Comparison of ENCODE assay signal across 25 mouse cellular contexts in the genomic region with DNA sequence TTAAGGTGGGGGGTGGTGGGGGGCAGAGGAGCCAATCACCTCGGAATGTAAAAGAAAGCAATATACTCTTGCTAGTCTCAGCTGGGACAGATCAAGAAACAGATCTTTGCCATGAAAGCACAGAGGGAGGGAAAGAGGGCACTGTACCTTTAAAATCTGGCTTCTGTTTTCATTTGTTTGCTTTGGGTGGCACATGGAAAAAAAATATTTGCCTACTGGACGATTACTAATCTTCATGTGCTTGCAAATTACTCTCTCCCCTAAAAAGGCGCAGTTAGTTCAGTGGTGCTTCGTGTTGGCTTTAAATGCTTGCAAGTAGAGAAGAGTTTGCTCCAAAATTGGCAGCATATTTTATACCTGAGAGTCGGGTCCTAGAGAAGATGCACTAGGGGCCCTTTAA. TPM values are rescaled to one million over a fixed set of nuclear protein-coding genes. Genes with fewer than 3 reads are reported as not detected.
DNase-seq lines count a peak whose midpoint lies in the region; ATAC-seq and TF ChIP-seq lines count a peak whose summit lies in the region.
"Had no signal": no experiment of that assay in that cellular context is flagged by ENCODE, and none has a peak within 500 bp of the region (broad histone marks: within the 10 kb centered on the region; RNA-seq: fewer than 3 reads in every experiment).

No protein-coding gene starts in this region.

- peaks cover 49% of the 10 kb centered on the region for H3K4me1 ChIP-seq in kidney, embryonic 15.5 days
- H3K4me1 ChIP-seq in lung, embryonic 14.5 days (ENCODE audit: insufficient read depth), result peaks cover 15% of the 10 kb centered on the region; the same call in 1 of the 2 replicates
- no peaks in the 10 kb centered on the region for H3K4me1 ChIP-seq in cortical plate, adult 2 months (ENCODE audit: control insufficient read depth, insufficient read depth, low read length)
- peaks cover 14% of the 10 kb centered on the region; the same call in 1 of the 2 replicates for H3K4me1 ChIP-seq in stomach, embryonic 14.5 days (ENCODE audit: control insufficient read depth, insufficient read depth, low read length)
- H3K4me1 ChIP-seq: embryonic facial prominence, embryonic 12.5 days; megakaryocyte, embryonic 14.5 days; midbrain, embryonic 13.5 days had no signal

- no peak overlapping the region for H3K4me2 ChIP-seq in kidney, embryonic 15.5 days
- 0 out of 2 replicates have a peak overlapping the region, but pooled peaks have one; percentile 20 for H3K4me2 ChIP-seq in lung, embryonic 14.5 days
- 0 out of 2 replicates have a peak overlapping the region, but pooled peaks have one; percentile 8 for H3K4me2 ChIP-seq in stomach, embryonic 14.5 days (replicated peaks; ENCODE audit: low read depth, low read length)
- H3K4me2 ChIP-seq: embryonic facial prominence, embryonic 12.5 days; heart, embryonic 13.5 days; midbrain, embryonic 13.5 days had no signal

- no peaks in the 10 kb centered on the region for H3K27me3 ChIP-seq in kidney, embryonic 15.5 days
- H3K27me3 ChIP-seq in lung, embryonic 14.5 days (ENCODE audit: insufficient read depth, low read length), result no peaks in the 10 kb centered on the region
- H3K27me3 ChIP-seq in stomach, embryonic 14.5 days (ENCODE audit: control insufficient read depth, insufficient read depth, low read length), result no peaks in the 10 kb centered on the region
- H3K27me3 ChIP-seq: embryonic facial prominence, embryonic 12.5 days; heart, embryonic 13.5 days; megakaryocyte, embryonic 14.5 days; midbrain, embryonic 13.5 days had no signal

- no peak overlapping the region for H3K4me3 ChIP-seq in kidney, embryonic 15.5 days (replicated peaks)
- H3K4me3 ChIP-seq in lung, embryonic 14.5 days (ENCODE audit: low read depth, low read length), result no peak overlapping the region
- no peak overlapping the region for H3K4me3 ChIP-seq in cortical plate, adult 2 months (ENCODE audit: insufficient read depth, low read length)
- H3K4me3 ChIP-seq in stomach, embryonic 14.5 days (ENCODE audit: low read depth, low read length), result no peak overlapping the region
- H3K4me3 ChIP-seq: embryonic facial prominence, embryonic 12.5 days; heart, adult 2 months; heart, embryonic 13.5 days; limb, embryonic 10.5 days; megakaryocyte, embryonic 14.5 days; midbrain, embryonic 13.5 days had no signal

- TF ChIP-seq POLR2A in cortical plate, adult 2 months (IDR thresholded peaks at IDR 0.05; ENCODE audit: extremely low read depth, insufficient read depth, low read length), result no peak

- no peak for TF ChIP-seq CTCF in lung, embryonic 14.5 days (IDR thresholded peaks at IDR 0.05; ENCODE audit: low read depth)
- no peak for TF ChIP-seq CTCF in cortical plate, adult 2 months (IDR thresholded peaks at IDR 0.05; ENCODE audit: extremely low read depth, insufficient read depth, low read length)

- DNase-seq in kidney, postnatal 14 days, result no peak
- peak; percentile 3 for DNase-seq in lung, embryonic 14.5 days
- DNase-seq in lung, postnatal 10 days, result no peak
- no peak for DNase-seq in adipocyte (ENCODE audit: low spot score)
- DNase-seq in layer of hippocampus, adult 9-11 months, result no peak
- DNase-seq: adrenal gland, postnatal 36 days; cerebellum, adult 11-12 months; cerebellum, postnatal 10 days; gastrocnemius, postnatal 36 days; heart, adult 2 months; heart, postnatal 14 days; kidney, adult 8-10 months; kidney, postnatal 4 days; thymus, adult 18-20 months; thymus, postnatal 36 days had no signal

- H3K36me3 ChIP-seq in kidney, embryonic 15.5 days, result no peaks in the 10 kb centered on the region
- no peaks in the 10 kb centered on the region for H3K36me3 ChIP-seq in lung, embryonic 14.5 days (ENCODE audit: insufficient read depth)
- no peaks in the 10 kb centered on the region for H3K36me3 ChIP-seq in stomach, embryonic 14.5 days (ENCODE audit: control insufficient read depth, insufficient read depth, low read length)
- H3K36me3 ChIP-seq: embryonic facial prominence, embryonic 12.5 days; heart, embryonic 13.5 days; limb, embryonic 10.5 days; midbrain, embryonic 13.5 days had no signal

- H3K9me3 ChIP-seq in kidney, embryonic 15.5 days (replicated peaks), result no peaks in the 10 kb centered on the region
- no peaks in the 10 kb centered on the region for H3K9me3 ChIP-seq in lung, embryonic 14.5 days (ENCODE audit: low read depth, low read length)
- no peaks in the 10 kb centered on the region for H3K9me3 ChIP-seq in stomach, embryonic 14.5 days (ENCODE audit: control insufficient read depth, low read depth, low read length)
- H3K9me3 ChIP-seq: embryonic facial prominence, embryonic 12.5 days; heart, embryonic 13.5 days; limb, embryonic 10.5 days; megakaryocyte, embryonic 14.5 days; midbrain, embryonic 13.5 days had no signal

- ATAC-seq in kidney, embryonic 15.5 days (replicated peaks; ENCODE audit: low FRiP score), result no peak
- no peak for ATAC-seq in lung, embryonic 14.5 days (ENCODE audit: insufficient read depth)
- ATAC-seq in stomach, embryonic 14.5 days (ENCODE audit: insufficient number of reproducible peaks, insufficient read depth, low FRiP score, low read depth), result no peak
- ATAC-seq: hindbrain, postnatal 0 days; midbrain, embryonic 13.5 days had no signal

- 59% methylated on average over 5 of the region's 5 CpGs for WGBS in kidney, embryonic 15.5 days
- 52% methylated on average over 5 of the region's 5 CpGs for WGBS in lung, embryonic 14.5 days
- WGBS in stomach, embryonic 14.5 days, result 53% methylated on average over 5 of the region's 5 CpGs

- H3K9ac ChIP-seq in kidney, embryonic 15.5 days, result no peak overlapping the region
- no peak overlapping the region for H3K9ac ChIP-seq in lung, embryonic 14.5 days
- H3K9ac ChIP-seq in stomach, embryonic 14.5 days (replicated peaks; ENCODE audit: low read depth, low read length), result no peak overlapping the region
- H3K9ac ChIP-seq: embryonic facial prominence, embryonic 12.5 days; heart, embryonic 13.5 days; liver, embryonic 14.5 days; midbrain, embryonic 13.5 days had no signal

- H3K27ac ChIP-seq in kidney, embryonic 15.5 days, result peak overlapping the region; percentile 75; the same call in 1 of the 2 replicates
- H3K27ac ChIP-seq in lung, embryonic 14.5 days (ENCODE audit: low read depth), result peak overlapping the region; percentile 55
- peak overlapping the region; percentile 23; the same call in 1 of the 2 replicates for H3K27ac ChIP-seq in cortical plate, adult 2 months (ENCODE audit: insufficient read depth, low read length)
- H3K27ac ChIP-seq in stomach, embryonic 14.5 days (ENCODE audit: low read length), result peak overlapping the region; percentile 62; the same call in 1 of the 2 replicates
- H3K27ac ChIP-seq: embryonic facial prominence, embryonic 12.5 days; heart, adult 2 months; heart, embryonic 13.5 days; hindbrain, postnatal 0 days; limb, embryonic 10.5 days; liver, embryonic 14.5 days; midbrain, embryonic 13.5 days had no signal

RNA-seq across cellular contexts. Expression of a gene that starts 13.7 kb away (rescaled TPM):
- 48.8 and 51.9 TPM in 2 replicates for polyA plus RNA-seq in kidney, embryonic 15.5 days (2015; fragmentation: Nextera tagmentation; extraction: Ambion mirVana)
- 15.9 and 16.7 TPM in 2 replicates for polyA plus RNA-seq in lung, embryonic 14.5 days (2014; fragmentation: Nextera tagmentation; extraction: Ambion mirVana)
- 7.0 and 7.1 TPM in 2 replicates for polyA plus RNA-seq in cortical plate, adult 2 months (2012; rRNA removed)
- polyA plus RNA-seq in stomach, embryonic 14.5 days (2014; fragmentation: Nextera tagmentation; extraction: Ambion mirVana), result 28.0 and 28.7 TPM in 2 replicates

Comparison
In these comparisons a context has a peak if more than half of its experiments do, and no peak if none do; other contexts are left out.
1. H3K27ac ChIP-seq: peak in every context shown above with its lines; median percentile 75 in kidney, embryonic 15.5 days; 62 in stomach, embryonic 14.5 days; 55 in lung, embryonic 14.5 days; 23 in cortical plate, adult 2 months.